In the genomic region with DNA sequence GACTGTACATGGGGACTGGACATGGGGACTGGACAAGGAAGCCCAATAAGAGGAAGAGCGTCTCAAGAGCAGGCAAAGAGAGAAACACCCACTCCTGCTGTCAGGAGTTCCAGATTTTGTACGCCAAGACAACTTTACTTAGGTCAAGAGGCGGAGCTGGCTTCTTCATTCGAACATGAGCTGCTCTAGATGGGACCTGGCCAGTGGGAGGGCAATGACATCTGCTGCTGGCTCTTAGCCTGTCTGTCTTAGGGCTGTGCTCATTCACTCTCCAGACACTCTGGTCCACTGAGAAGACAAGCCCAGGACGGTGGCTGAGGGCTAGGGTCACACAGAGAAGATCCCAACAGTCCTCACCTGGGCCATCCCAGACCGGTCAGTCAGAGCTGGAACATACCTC, we compare ENCODE assay signal across 33 mouse cellular contexts. TPM values are rescaled to one million over a fixed set of nuclear protein-coding genes. Genes with fewer than 3 reads are reported as not detected.
DNase-seq lines count a peak whose midpoint lies in the region; ATAC-seq and TF ChIP-seq lines count a peak whose summit lies in the region.
"Had no signal": no experiment of that assay in that cellular context is flagged by ENCODE, and none has a peak within 500 bp of the region (broad histone marks: within the 10 kb centered on the region; RNA-seq: fewer than 3 reads in every experiment).

No protein-coding gene starts in this region.

- ATAC-seq in liver, embryonic 11.5 days (replicated peaks; ENCODE audit: low FRiP score) = no peak
- ATAC-seq: CD4-positive, CD25-positive, alpha-beta regulatory T cell, adult 4 months; forebrain, embryonic 13.5 days; liver, embryonic 12.5 days had no signal

- no peak overlapping the region for H3K9ac ChIP-seq in liver, adult 2 months (ENCODE audit: low read depth, low read length)
- no peak overlapping the region for H3K9ac ChIP-seq in liver, embryonic 11.5 days (ENCODE audit: low read depth, low read length)
- H3K9ac ChIP-seq: embryonic facial prominence, embryonic 13.5 days; forebrain, embryonic 13.5 days; hindbrain, embryonic 15.5 days; liver, embryonic 12.5 days; lung, embryonic 14.5 days; neural tube, embryonic 13.5 days had no signal

- 43% methylated on average over 6 of the region's 6 CpGs for WGBS in liver, adult 2 months
- 73% methylated on average over 6 of the region's 6 CpGs for WGBS in liver, embryonic 11.5 days

- no peaks in the 10 kb centered on the region for H3K9me3 ChIP-seq in liver, embryonic 11.5 days (ENCODE audit: control insufficient read depth, low read length)
- H3K9me3 ChIP-seq: embryonic facial prominence, embryonic 13.5 days; forebrain, embryonic 13.5 days; heart, embryonic 10.5 days; hindbrain, embryonic 15.5 days; liver, embryonic 12.5 days; megakaryocyte, embryonic 14.5 days; neural tube, embryonic 13.5 days had no signal

- no peak overlapping the region for H3K4me3 ChIP-seq in liver, adult 2 months (ENCODE audit: insufficient read depth, low read depth, low read length)
- no peak overlapping the region for H3K4me3 ChIP-seq in liver, embryonic 11.5 days (ENCODE audit: low read depth, low read length)
- H3K4me3 ChIP-seq: embryonic facial prominence, embryonic 13.5 days; erythroblast, embryonic 14.5 days; forebrain, embryonic 13.5 days; heart, embryonic 10.5 days; hindbrain, embryonic 15.5 days; liver, embryonic 12.5 days; megakaryocyte, embryonic 14.5 days; neural tube, embryonic 13.5 days had no signal

- H3K27ac ChIP-seq in liver, adult 2 months (replicated peaks; ENCODE audit: insufficient read depth, low read depth, low read length) = no peak overlapping the region
- no peak overlapping the region for H3K27ac ChIP-seq in liver, embryonic 11.5 days (ENCODE audit: low read depth, low read length)
- H3K27ac ChIP-seq: embryonic facial prominence, embryonic 13.5 days; forebrain, embryonic 13.5 days; heart, embryonic 10.5 days; hindbrain, embryonic 15.5 days; kidney, postnatal 0 days; liver, embryonic 12.5 days; neural tube, embryonic 13.5 days had no signal

- H3K79me2 ChIP-seq in liver, adult 2 months (ENCODE audit: control insufficient read depth, insufficient read depth, low read length) = peaks cover 25% of the 10 kb centered on the region; the same call in 1 of the 2 replicates

- H3K27me3 ChIP-seq in liver, adult 2 months (ENCODE audit: control insufficient read depth, insufficient read depth, low read length) = no peaks in the 10 kb centered on the region
- H3K27me3 ChIP-seq in liver, embryonic 11.5 days (replicated peaks; ENCODE audit: control insufficient read depth, insufficient read depth, low read length) = 0 out of 2 replicates have a peak, but pooled peaks cover 1% of the 10 kb centered on the region
- H3K27me3 ChIP-seq: embryonic facial prominence, embryonic 13.5 days; forebrain, embryonic 13.5 days; hindbrain, embryonic 15.5 days; neural tube, embryonic 13.5 days had no signal

- no peak for TF ChIP-seq CTCF in liver, adult 2 months (IDR thresholded peaks at IDR 0.05; ENCODE audit: low read depth, low read length)

- peak; percentile 49 for DNase-seq in gastrocnemius, adult 18-20 months (ENCODE audit: low spot score)
- DNase-seq in gastrocnemius, postnatal 10 days = no peak
- DNase-seq in liver, adult 2 months (ENCODE audit: extremely low read depth, low read depth, low spot score) = peak; percentile 71
- DNase-seq in liver, embryonic 11.5 days (ENCODE audit: low spot score) = no peak
- DNase-seq in adipocyte (ENCODE audit: low spot score) = peak; percentile 43
- peak; percentile 73 for DNase-seq in gastrocnemius, postnatal 25 days
- no peak for DNase-seq in layer of hippocampus, adult 8-10 months (ENCODE audit: low spot score in 2 of 2)
- DNase-seq: adrenal gland, postnatal 25 days; cerebellum, postnatal 14 days; embryo, embryonic 11 days; heart, postnatal 4 days; lung, embryonic 14.5 days; midbrain, embryonic 14.5 days; thymus, postnatal 14 days had no signal

- no peak for TF ChIP-seq POLR2A in liver, adult 2 months (IDR thresholded peaks at IDR 0.05; ENCODE audit: extremely low read depth, insufficient read depth, low read length)

- H3K4me2 ChIP-seq in liver, embryonic 11.5 days = no peak overlapping the region
- H3K4me2 ChIP-seq: embryonic facial prominence, embryonic 13.5 days; forebrain, embryonic 13.5 days; hindbrain, embryonic 15.5 days; liver, embryonic 12.5 days; lung, embryonic 14.5 days; neural tube, embryonic 13.5 days had no signal

- no peaks in the 10 kb centered on the region for H3K36me3 ChIP-seq in liver, adult 2 months (ENCODE audit: control insufficient read depth, insufficient read depth, low read length)
- H3K36me3 ChIP-seq in liver, embryonic 11.5 days (ENCODE audit: control insufficient read depth, insufficient read depth, low read length) = no peaks in the 10 kb centered on the region
- H3K36me3 ChIP-seq: liver, embryonic 12.5 days had no signal

- H3K4me1 ChIP-seq in liver, adult 2 months (ENCODE audit: control insufficient read depth, insufficient read depth, low read length) = peaks cover 13% of the 10 kb centered on the region
- H3K4me1 ChIP-seq in liver, embryonic 11.5 days (replicated peaks; ENCODE audit: control insufficient read depth, insufficient read depth, low read length) = no peaks in the 10 kb centered on the region
- H3K4me1 ChIP-seq: forebrain, embryonic 13.5 days; megakaryocyte, embryonic 14.5 days had no signal

RNA-seq across cellular contexts. Expression of gene Arhgef7, which starts 9.6 kb away (rescaled TPM):
- total RNA-seq in gastrocnemius, adult 18-20 months (2021) = 10 to 100 TPM; 31.3 to 32.0 TPM
- 10 to 100 TPM; 76.7 to 84.2 TPM for total RNA-seq in gastrocnemius, postnatal 10 days (2021)
- total RNA-seq in liver, adult 2 months (2014; rRNA removed) = 15.8 and 19.3 TPM in 2 replicates
- 11.0 and 12.4 TPM in 2 replicates for polyA plus RNA-seq in liver, adult 2 months (2012; rRNA removed)
- 30.1 and 31.1 TPM in 2 replicates for polyA plus RNA-seq in liver, embryonic 11.5 days (2014; fragmentation: Nextera tagmentation; extraction: Ambion mirVana)
- 10 to 100 TPM; 56.0 to 61.4 TPM for total RNA-seq in gastrocnemius, postnatal 25 days (2021)
- 100 to 1,000 TPM; 103 to 127 (median 110) TPM for total RNA-seq in layer of hippocampus, adult 8-10 months (2022)

RNA-seq across cellular contexts. Expression of gene 1700016D06Rik, which starts 36.2 kb away (rescaled TPM):
- total RNA-seq in gastrocnemius, adult 18-20 months (2021) = not detected
- not detected for total RNA-seq in gastrocnemius, postnatal 10 days (2021)
- not detected in 2 replicates for total RNA-seq in liver, adult 2 months (2014; rRNA removed)
- not detected in 2 replicates for polyA plus RNA-seq in liver, adult 2 months (2012; rRNA removed)
- polyA plus RNA-seq in liver, embryonic 11.5 days (2014; fragmentation: Nextera tagmentation; extraction: Ambion mirVana) = not detected in 2 replicates
- not detected for total RNA-seq in gastrocnemius, postnatal 25 days (2021)
- total RNA-seq in layer of hippocampus, adult 8-10 months (2022) = not detected
- total RNA-seq: adrenal gland, postnatal 25 days; granulocyte monocyte progenitor cell, adult 5-6 weeks; heart, postnatal 4 days; layer of hippocampus, adult 18-20 months; layer of hippocampus, postnatal 25 days; left cerebral cortex, postnatal 10 days had no signal
- polyA plus RNA-seq: embryonic facial prominence, embryonic 13.5 days; erythroblast, embryonic 14.5 days; forebrain, embryonic 13.5 days; frontal cortex, adult 2 months; heart, embryonic 10.5 days; heart, embryonic 16.5 days; hindbrain, embryonic 15.5 days; intestine, embryonic 14.5 days; kidney, postnatal 0 days; limb, embryonic 11.5 days; liver, embryonic 12.5 days; lung, embryonic 14.5 days; midbrain, embryonic 14.5 days; neural tube, embryonic 13.5 days; stomach, embryonic 14.5 days had no signal

Comparison
In these comparisons a context has a peak if more than half of its experiments do, and no peak if none do; other contexts are left out.
1. DNase-seq: peak in gastrocnemius, adult 18-20 months (single experiment), liver, adult 2 months (single experiment), adipocyte (single experiment) and gastrocnemius, postnatal 25 days (single experiment); none in gastrocnemius, postnatal 10 days (single experiment), liver, embryonic 11.5 days (single experiment) and layer of hippocampus, adult 8-10 months (0 of 2).